Mouse (Mus musculus): ENCODE data around the gene Tbc1d22a.

Tbc1d22a gene

GRCm38 (mm10) chr15:86234517-86235441, 20.5 kb downstream of the Tbc1d22a start:
- no peak for DNase-seq (ENCODE audit: low spot score in 2 of 2)

DNA sequence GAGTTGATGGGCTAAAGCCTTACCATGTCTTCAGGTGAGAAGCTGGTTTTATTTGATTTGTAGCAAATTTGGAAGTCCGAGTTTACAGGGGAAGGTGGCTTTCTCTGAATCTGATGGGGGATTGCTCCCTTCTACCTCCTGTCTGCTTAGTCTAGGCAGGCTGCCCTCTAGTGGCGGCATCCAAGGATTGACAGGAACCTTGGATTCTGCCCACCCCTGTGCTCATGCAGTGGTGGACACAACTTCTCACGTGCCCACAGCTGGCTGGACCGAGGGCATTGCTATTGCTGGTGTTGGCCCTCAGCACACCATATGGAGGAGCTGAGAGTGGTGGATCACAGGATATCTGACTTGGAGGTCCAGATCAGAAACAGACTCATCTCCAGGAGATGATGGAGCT, 22.0 kb downstream of the Tbc1d22a start:
- DNase-seq (ENCODE audit: low spot score in 2 of 2) = peak; percentile 45 to 49

DNA sequence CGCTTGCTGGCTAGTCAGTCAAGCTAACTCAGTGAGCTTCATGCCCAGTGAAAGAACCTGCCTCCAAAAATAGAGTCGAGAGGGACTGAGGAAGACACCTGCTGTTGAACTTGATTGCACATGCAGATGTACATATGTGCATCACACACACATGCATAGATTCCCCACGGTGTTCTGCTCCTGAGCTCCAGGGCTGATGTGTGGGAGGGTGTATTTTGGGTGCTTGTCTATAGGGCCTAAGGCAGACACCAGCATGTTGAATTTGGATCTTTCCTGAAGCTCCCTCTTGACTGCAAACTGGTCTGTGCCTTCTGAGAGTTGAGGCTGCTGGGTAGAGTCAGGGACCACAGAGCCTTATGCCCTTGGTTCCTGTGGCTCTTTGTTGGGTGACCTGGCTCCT, 23.8 kb downstream of the Tbc1d22a start:
- DNase-seq (ENCODE audit: low spot score in 2 of 2) = no peak

- no peak for DNase-seq (ENCODE audit: low spot score in 2 of 2)
Measured at GRCm38 (mm10) chr15:86239068-86239467, 24.8 kb downstream of the Tbc1d22a start.

- DNase-seq (ENCODE audit: low spot score in 2 of 2) = peak in 1 of 2 experiments; percentile 51
Measured at GRCm38 (mm10) chr15:86239801-86240200, 25.5 kb downstream of the Tbc1d22a start.

DNA sequence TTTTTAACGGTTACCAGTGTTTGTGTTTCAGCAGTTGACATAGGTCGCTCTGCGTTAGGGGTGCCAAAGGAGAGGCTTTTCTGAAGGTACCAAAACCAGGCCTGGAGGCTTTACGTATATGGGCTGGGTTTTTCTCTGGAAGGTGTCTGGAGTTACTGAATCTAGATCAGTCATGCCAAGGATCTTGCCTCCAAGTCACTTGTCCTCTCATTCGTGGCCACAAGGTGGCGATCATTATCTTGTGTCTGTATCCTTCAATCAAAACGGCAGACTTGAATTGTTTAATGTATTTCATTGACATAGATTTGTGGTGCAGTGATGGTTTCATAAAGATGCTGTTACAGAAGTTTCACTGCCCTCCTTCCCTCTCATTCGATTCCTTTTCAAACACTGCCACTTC, 29.4 kb downstream of the Tbc1d22a start:
- DNase-seq (ENCODE audit: low spot score in 2 of 2) = peak; percentile 68 to 73

GRCm38 (mm10) chr15:86244380-86244779, 30.1 kb downstream of the Tbc1d22a start:
- DNase-seq (ENCODE audit: low spot score in 2 of 2) = no peak

DNA sequence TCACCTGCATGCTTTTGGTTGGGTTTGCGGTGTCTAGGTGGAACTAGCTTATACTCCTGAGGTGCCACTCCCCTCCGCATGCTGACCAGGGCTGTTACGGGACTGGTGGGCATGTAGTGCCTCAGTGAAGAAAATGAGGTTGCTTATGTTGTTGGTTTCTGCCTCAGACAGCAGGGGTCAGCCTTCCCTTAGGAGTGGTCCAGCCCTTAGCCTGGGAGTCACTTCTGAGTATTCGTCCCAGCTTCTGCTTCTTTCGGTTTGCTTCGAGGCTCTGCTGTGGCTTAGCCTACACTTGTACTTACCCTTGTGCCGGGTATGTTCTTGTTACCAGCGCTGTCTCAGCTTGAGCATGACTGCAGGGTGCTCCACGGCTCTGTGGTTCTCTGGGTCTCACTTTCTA, 36.0 kb downstream of the Tbc1d22a start:
- no peak for DNase-seq (ENCODE audit: low spot score in 2 of 2)

DNA sequence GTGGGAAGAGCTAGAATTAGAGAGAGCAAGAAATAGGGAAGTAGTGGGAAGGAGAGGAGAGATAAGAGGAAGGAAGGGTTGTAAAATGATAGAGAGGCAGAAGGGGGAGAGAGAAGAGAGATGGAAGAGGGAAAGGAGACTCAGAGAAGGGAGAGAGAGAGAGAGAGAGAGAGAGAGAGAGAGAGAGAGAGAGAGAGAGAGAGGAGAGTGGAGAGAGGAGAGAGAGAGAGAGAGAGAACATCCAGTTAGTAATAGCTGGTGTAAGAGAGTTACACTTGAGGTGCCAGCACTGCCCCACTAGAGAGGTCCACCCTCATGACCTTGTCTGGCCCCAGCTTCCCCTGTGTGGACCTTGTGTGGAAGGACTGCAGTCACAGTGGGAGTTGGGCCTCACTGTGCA, 37.9 kb downstream of the Tbc1d22a start:
- no peak for DNase-seq (ENCODE audit: low spot score in 2 of 2)

GRCm38 (mm10) chr15:86252684-86253083, 38.4 kb downstream of the Tbc1d22a start:
- DNase-seq (ENCODE audit: low spot score in 2 of 2) = no peak

DNA sequence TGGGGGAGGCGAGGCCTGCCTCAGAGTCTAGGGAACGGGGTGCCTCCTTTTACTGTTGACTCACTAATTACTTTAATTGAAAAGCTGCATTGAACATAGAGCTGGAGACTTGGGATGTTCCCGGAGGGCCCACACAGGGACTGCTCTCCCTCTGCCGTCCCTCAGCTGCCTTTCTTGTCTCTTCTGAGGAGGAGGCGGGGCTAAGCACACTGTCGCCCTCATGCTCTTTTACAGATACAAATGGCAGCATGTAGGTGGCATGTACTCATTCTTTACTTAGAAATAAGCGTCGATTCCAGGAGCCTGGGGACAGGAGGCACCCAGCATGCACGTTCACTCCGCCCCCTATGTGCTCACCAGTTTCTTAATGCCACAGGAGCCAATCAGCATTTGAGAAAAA, 39.2 kb downstream of the Tbc1d22a start:
- DNase-seq (ENCODE audit: low spot score in 2 of 2) = no peak

DNA sequence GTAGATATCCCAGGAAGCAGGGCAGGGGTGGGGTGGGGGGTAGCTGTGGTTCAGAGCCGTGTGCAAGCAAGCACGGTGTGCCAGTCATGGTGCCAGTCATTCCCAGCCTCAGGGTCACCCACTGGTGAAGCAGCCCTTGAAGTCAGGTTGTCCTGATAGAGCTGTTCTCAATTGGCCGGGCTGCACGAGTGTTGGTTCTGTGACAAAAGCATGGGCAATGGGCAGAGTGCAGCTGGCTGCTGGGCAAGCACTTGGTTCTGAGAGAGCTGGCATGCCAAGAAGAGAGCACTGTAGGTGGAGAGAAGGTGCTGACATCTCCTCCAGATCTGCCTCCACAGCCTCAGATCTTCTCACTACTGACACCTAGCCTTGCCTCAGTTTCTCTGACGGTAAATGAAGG, 41.9 kb downstream of the Tbc1d22a start:
- DNase-seq (ENCODE audit: low spot score in 2 of 2) = no peak

DNA sequence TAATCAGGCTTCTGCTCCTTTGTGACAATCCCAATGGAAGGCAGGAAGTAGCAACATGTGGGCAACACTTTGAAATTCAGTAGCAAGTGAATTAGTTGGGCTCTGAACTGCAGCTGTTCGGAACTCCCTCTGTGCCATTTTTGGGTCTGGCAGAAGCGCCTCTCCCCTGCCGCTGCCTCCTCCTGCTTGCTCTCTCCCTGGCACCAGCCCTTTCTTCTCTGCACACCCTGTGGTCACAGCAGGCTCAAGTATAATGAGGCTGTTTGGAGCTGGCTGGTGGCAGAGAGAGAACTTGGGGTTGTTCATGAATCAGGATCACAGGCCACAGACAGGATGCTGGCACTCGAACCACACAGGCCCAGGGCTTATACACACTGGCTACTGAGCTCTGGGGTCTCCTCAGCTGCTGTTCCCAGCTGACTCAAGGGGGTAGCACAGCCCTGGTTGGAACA, 42.5 kb downstream of the Tbc1d22a start:
- no peak for DNase-seq (ENCODE audit: low spot score in 2 of 2)

DNA sequence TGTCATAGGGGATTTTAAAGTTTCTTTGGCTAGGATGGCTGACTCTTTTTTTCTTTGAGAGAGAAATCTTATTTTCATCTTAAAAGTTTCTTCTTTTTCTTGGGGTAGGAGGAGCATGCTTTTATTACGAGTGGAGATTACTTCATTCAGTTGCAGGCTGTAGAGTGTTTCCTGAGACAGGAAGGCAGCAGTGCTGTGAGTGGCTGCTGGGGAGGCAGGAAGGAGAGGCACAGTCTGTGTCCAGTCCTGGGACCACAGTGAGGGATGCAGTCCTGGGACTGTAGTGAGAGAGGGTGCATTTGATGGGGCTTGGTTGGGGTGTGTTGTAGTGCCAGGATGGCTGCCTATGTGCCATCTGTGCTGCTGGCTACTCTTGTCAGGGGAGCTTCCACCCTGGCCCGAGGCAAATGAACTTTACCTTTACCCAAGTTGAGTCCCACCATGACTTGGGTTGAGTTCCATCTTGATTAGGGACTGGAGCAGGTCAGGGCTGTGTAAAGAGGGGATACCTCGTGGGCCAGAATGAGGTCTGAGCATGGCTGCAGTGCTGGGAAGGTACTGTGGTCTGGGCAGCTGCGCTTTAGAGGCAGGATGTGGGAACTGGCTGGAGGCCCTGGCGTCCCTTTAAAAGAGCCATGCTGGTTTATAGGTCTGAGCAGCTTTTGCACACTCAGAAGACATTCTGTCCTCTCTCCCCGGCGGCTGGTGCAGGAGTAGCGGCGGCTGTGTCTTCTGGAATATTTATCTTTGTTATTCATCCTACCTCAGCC, 43.8 kb downstream of the Tbc1d22a start:
- DNase-seq (ENCODE audit: low spot score in 2 of 2) = no peak

GRCm38 (mm10) chr15:86259233-86259632, 45.0 kb downstream of the Tbc1d22a start:
- DNase-seq (ENCODE audit: low spot score in 2 of 2) = no peak

GRCm38 (mm10) chr15:86260111-86260510, 45.9 kb downstream of the Tbc1d22a start:
- no peak for DNase-seq (ENCODE audit: low spot score in 2 of 2)

DNA sequence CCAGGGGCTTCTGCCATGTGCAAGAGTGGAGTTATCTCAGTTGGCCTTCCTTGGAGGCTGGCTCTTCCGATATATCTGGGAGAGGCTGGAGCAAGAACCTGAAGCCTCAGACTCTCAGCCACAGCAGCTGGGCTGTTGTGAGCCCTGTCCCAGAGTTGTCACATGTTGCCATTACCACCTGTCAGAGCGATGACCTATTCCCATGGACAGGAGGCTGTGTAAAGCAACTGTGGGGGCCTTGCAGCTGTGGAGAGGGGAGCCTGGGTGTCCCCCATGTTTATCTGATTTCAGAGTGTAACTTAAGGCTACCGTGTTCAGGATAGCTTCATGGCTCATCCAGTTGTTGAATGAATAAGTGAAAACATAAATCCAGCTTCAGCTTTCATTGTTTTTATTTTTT, 50.1 kb downstream of the Tbc1d22a start:
- DNase-seq (ENCODE audit: low spot score in 2 of 2) = no peak

DNA sequence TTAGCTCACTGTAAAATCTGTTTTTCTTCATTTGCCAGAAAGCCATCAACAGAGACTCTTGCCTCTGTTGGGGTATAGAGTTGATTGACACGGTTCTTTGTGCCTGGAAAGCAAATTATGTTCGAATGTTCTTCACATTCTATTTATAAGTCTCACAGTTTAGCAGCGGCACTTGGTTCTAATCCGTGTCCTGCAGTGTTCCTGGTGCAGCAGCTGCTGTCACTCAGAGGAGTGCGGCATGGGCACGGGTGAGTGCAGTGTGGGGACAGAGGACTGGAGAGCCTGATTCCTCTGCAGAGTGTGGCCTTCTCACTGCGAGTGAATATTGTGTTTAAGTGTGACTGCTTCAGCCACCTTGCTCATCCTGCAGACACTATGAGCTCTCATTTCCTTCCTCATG, 50.5 kb downstream of the Tbc1d22a start:
- DNase-seq (ENCODE audit: low spot score in 2 of 2) = no peak

GRCm38 (mm10) chr15:86266975-86267374, 52.7 kb downstream of the Tbc1d22a start:
- DNase-seq (ENCODE audit: low spot score in 2 of 2) = no peak

DNA sequence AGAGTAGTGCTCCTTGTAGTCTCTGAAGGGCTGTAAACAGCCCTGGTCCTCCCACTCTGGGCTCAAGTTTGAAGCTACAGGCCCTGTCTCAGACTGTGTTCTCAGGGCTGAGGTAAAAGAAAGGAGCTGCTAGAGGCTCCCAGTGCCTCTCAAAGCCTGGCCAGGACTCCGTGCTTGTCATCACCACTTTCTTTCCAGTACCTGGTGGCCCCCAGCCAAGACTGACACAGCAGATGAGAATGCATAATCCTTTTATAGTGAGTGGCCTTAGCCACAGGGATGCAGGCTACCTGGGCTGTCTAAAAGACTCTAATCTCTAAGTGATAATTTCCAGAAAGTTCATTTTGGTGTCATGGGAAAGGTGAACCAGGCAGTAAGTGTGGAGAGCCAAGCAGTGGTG, 54.3 kb downstream of the Tbc1d22a start:
- DNase-seq (ENCODE audit: low spot score in 2 of 2) = no peak

- DNase-seq (ENCODE audit: low spot score in 2 of 2) = no peak
Measured at GRCm38 (mm10) chr15:86275754-86276153, 61.5 kb downstream of the Tbc1d22a start.

GRCm38 (mm10) chr15:86276538-86277264, 62.4 kb downstream of the Tbc1d22a start:
- DNase-seq (ENCODE audit: low spot score in 2 of 2) = no peak

Data from frontal cortex, postnatal 25 days (tissue).